ENCODE assay signal across 23 mouse cellular contexts in genomic region chr11:83703705-83704104, GRCm38 (mm10). TPM values are rescaled to one million over a fixed set of nuclear protein-coding genes. Genes with fewer than 3 reads are reported as not detected.
DNase-seq lines count a peak whose midpoint lies in the region; ATAC-seq and TF ChIP-seq lines count a peak whose summit lies in the region.
"Had no signal": no experiment of that assay in that cellular context is flagged by ENCODE, and none has a peak within 500 bp of the region (broad histone marks: within the 10 kb centered on the region; RNA-seq: fewer than 3 reads in every experiment).

Gene Wfdc17, plus strand, starts transcription at chr11:83703991.

- no peak for ATAC-seq in lung, postnatal 0 days
- ATAC-seq in megakaryocyte, adult 5-6 weeks (ENCODE audit: poor library complexity, severe bottlenecking): peak; percentile 89
- ATAC-seq in midbrain, embryonic 13.5 days: no peak
- ATAC-seq in erythroid progenitor cell, adult 5-6 weeks (replicated peaks; ENCODE audit: low FRiP score, poor library complexity, severe bottlenecking): no peak

- no peaks in the 10 kb centered on the region for H3K4me1 ChIP-seq in lung, postnatal 0 days (ENCODE audit: insufficient read depth, low read depth, low read length)
- H3K4me1 ChIP-seq in brown adipose tissue, adult 24 weeks (ENCODE audit: control insufficient read depth, insufficient read depth, insufficient read length, low read length): no peaks in the 10 kb centered on the region
- no peaks in the 10 kb centered on the region for H3K4me1 ChIP-seq in midbrain, embryonic 13.5 days (replicated peaks)
- H3K4me1 ChIP-seq: embryonic facial prominence, embryonic 15.5 days; forebrain, embryonic 10.5 days; hindbrain, embryonic 12.5 days; lung, embryonic 15.5 days; stomach, embryonic 15.5 days had no signal

- no peak within 1 kb of the TSS for H3K27ac ChIP-seq in lung, postnatal 0 days (ENCODE audit: low read length)
- H3K27ac ChIP-seq in brown adipose tissue, adult 24 weeks (replicated peaks; ENCODE audit: low read depth, low read length): peak within 1 kb of the TSS; percentile 59
- no peak within 1 kb of the TSS for H3K27ac ChIP-seq in midbrain, embryonic 13.5 days
- H3K27ac ChIP-seq: embryonic facial prominence, embryonic 15.5 days; forebrain, embryonic 10.5 days; hindbrain, embryonic 12.5 days; lung, embryonic 15.5 days; stomach, embryonic 15.5 days had no signal

- no peaks in the 10 kb centered on the region for H3K36me3 ChIP-seq in lung, postnatal 0 days (ENCODE audit: insufficient read depth, low read length)
- H3K36me3 ChIP-seq in midbrain, embryonic 13.5 days: no peaks in the 10 kb centered on the region
- H3K36me3 ChIP-seq: embryonic facial prominence, embryonic 15.5 days; forebrain, embryonic 10.5 days; hindbrain, embryonic 12.5 days; lung, embryonic 15.5 days; stomach, embryonic 15.5 days had no signal

- no peak for TF ChIP-seq EP300 in lung, postnatal 0 days (IDR thresholded peaks at IDR 0.05)

- no peak within 1 kb of the TSS for H3K4me2 ChIP-seq in lung, postnatal 0 days (replicated peaks; ENCODE audit: low read depth, low read length)
- H3K4me2 ChIP-seq in midbrain, embryonic 13.5 days (replicated peaks): no peak within 1 kb of the TSS
- H3K4me2 ChIP-seq: embryonic facial prominence, embryonic 15.5 days; heart, embryonic 11.5 days; hindbrain, embryonic 12.5 days; lung, embryonic 15.5 days; stomach, embryonic 15.5 days had no signal

- no peak within 1 kb of the TSS for H3K4me3 ChIP-seq in lung, postnatal 0 days (ENCODE audit: low read depth, low read length)
- no peak within 1 kb of the TSS for H3K4me3 ChIP-seq in brown adipose tissue, adult 24 weeks (ENCODE audit: insufficient read depth, low read depth, low read length)
- no peak within 1 kb of the TSS for H3K4me3 ChIP-seq in midbrain, embryonic 13.5 days (replicated peaks)
- H3K4me3 ChIP-seq: embryonic facial prominence, embryonic 15.5 days; forebrain, embryonic 10.5 days; hindbrain, embryonic 12.5 days; lung, embryonic 15.5 days; stomach, embryonic 15.5 days had no signal

- 27% methylated on average over 1 of the region's 1 CpGs for WGBS in lung, postnatal 0 days
- WGBS in midbrain, embryonic 13.5 days: 68% methylated on average over 1 of the region's 1 CpGs

- H3K9me3 ChIP-seq in lung, postnatal 0 days (ENCODE audit: low read length): no peaks in the 10 kb centered on the region
- H3K9me3 ChIP-seq in midbrain, embryonic 13.5 days: no peaks in the 10 kb centered on the region
- H3K9me3 ChIP-seq: embryonic facial prominence, embryonic 15.5 days; forebrain, embryonic 10.5 days; hindbrain, embryonic 12.5 days; lung, embryonic 15.5 days; stomach, embryonic 15.5 days had no signal

- H3K27me3 ChIP-seq in lung, postnatal 0 days (replicated peaks; ENCODE audit: insufficient read depth, low read length): no peaks in the 10 kb centered on the region
- H3K27me3 ChIP-seq in midbrain, embryonic 13.5 days: no peaks in the 10 kb centered on the region
- H3K27me3 ChIP-seq: embryonic facial prominence, embryonic 15.5 days; hindbrain, embryonic 12.5 days; lung, embryonic 15.5 days; stomach, embryonic 15.5 days had no signal

- TF ChIP-seq CTCF in lung, postnatal 0 days (IDR thresholded peaks at IDR 0.05): no peak

- DNase-seq in lung, postnatal 0 days (ENCODE audit: low spot score): peak; percentile 10
- DNase-seq in lung, postnatal 25 days (ENCODE audit: low spot score): no peak
- peak; percentile 4 to 21 for DNase-seq in B cell, adult 2 months
- DNase-seq in yolk sac, embryonic 10.5 days (ENCODE audit: low spot score): no peak
- DNase-seq: adrenal gland, adult 8-10 months; cerebellum, adult 11-12 months; cerebellum, postnatal 14 days; gastrocnemius, postnatal 10 days; heart, postnatal 10 days; kidney, adult 18-20 months; kidney, postnatal 10 days had no signal

- no peak within 1 kb of the TSS for H3K9ac ChIP-seq in lung, postnatal 0 days (replicated peaks; ENCODE audit: low read depth)
- no peak within 1 kb of the TSS for H3K9ac ChIP-seq in midbrain, embryonic 13.5 days (replicated peaks)
- H3K9ac ChIP-seq: embryonic facial prominence, embryonic 15.5 days; hindbrain, embryonic 12.5 days; lung, embryonic 15.5 days; stomach, embryonic 15.5 days had no signal

RNA-seq across cellular contexts. Expression of gene Wfdc17, which starts in this region (rescaled TPM):
- polyA plus RNA-seq in lung, postnatal 0 days (2015; fragmentation: Nextera tagmentation; extraction: Ambion mirVana): 27.1 and 33.5 TPM in 2 replicates
- 15.5 and 20.8 TPM in 2 replicates for polyA plus RNA-seq in brown adipose tissue, adult 24 weeks (2012; ENCODE audit: insufficient read depth, insufficient read length, missing spikeins)
- total RNA-seq in megakaryocyte, adult 5-6 weeks (2015): 379 and 412 TPM in 2 replicates
- 127 and 155 TPM in 2 replicates for total RNA-seq in megakaryocyte, adult 5-6 weeks (2017)
- 0.44 TPM in 1 of 2 replicates, not detected in the other for polyA plus RNA-seq in midbrain, embryonic 13.5 days (2015; fragmentation: Nextera tagmentation; extraction: Ambion mirVana)
- total RNA-seq in erythroid progenitor cell, adult 5-6 weeks (2015; ENCODE audit: low replicate concordance): 28.5 and 51.1 TPM in 2 replicates
- total RNA-seq in erythroid progenitor cell, adult 5-6 weeks (2017; ENCODE audit: low replicate concordance): 15.7 TPM in 1 of 2 replicates, not detected in the other
- total RNA-seq: left cerebral cortex, postnatal 25 days had no signal
- polyA plus RNA-seq: forebrain, embryonic 10.5 days; neural tube, embryonic 11.5 days had no signal

Comparison
In these comparisons a context has a peak if more than half of its experiments do, and no peak if none do; other contexts are left out.
1. RNA of gene Wfdc17 (polyA plus RNA-seq): 27.1 to 33.5 TPM in lung, postnatal 0 days and 15.5 to 20.8 TPM in brown adipose tissue, adult 24 weeks; 0.44 TPM in midbrain, embryonic 13.5 days; every median in the first group is over 10 times any median in the second.
2. DNase-seq: peak in lung, postnatal 0 days (single experiment) and B cell, adult 2 months (2 of 2); none in lung, postnatal 25 days (single experiment) and yolk sac, embryonic 10.5 days (single experiment).